Mouse (Mus musculus) layer of hippocampus, adult 9-11 months (tissue): ENCODE measurements around the gene Pou6f1.
"Not testable (repeated sequence)": the region's sequence is repeated elsewhere in the genome, so short reads cannot be mapped to it uniquely, and the experiment has no call there.

ENCODE experiments used
- DNase-seq: peaks from one replicate; pipeline ENCODE4 v3.0.0; 2022

Gene Pou6f1

GRCm38 (mm10) chr15:100574378-100574777 lies 25.4 kb downstream of the Pou6f1 start:
- no peak for DNase-seq

DNA sequence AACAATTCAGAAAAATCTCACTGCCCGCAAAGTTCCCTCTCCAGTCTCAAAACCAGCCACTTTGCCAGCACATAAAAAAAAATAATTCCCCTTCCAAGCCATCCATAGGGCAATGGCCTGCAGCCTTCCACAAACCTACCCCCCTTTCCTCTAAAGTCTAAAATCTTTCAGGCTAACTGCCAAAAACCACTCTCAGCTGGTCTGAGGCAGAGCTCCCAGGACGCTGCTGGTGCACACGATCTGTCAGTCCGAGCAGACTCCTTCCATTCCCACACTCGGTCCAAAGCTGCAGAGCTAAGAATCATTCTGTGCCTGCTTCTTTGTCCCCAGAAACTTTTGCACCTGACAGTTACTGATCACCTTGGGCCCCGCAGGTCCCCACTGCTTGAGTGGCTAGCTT lies 25.8 kb downstream of the Pou6f1 start:
- no peak for DNase-seq

- DNase-seq: no peak
These were observed 30.5 kb downstream of the Pou6f1 start for GRCm38 (mm10) chr15:100569239-100569638.

DNA sequence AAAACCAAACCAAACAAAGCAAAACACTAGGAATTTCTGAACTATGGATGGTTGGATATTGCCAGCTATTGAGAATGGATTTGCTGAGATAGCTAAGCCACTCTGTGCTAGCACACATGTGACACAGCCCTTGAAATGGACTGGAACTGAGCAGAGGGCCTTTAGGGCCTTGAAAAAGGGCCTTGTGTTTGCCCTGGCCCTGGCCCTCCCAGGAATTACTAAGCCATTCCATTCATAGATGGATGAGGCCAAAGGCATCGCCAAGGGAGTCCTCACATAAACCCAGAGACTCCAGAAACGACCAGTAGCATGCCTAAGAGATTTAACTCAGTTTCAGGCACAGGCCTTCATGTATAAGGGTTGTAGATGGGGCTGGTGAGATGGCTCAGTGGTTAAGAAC lies 33.3 kb downstream of the Pou6f1 start:
- DNase-seq: no peak

- no peak for DNase-seq
These were observed 41.9 kb downstream of the Pou6f1 start for GRCm38 (mm10) chr15:100557705-100558433.

GRCm38 (mm10) chr15:100556378-100556777 lies 43.4 kb downstream of the Pou6f1 start:
- DNase-seq: no peak

DNA sequence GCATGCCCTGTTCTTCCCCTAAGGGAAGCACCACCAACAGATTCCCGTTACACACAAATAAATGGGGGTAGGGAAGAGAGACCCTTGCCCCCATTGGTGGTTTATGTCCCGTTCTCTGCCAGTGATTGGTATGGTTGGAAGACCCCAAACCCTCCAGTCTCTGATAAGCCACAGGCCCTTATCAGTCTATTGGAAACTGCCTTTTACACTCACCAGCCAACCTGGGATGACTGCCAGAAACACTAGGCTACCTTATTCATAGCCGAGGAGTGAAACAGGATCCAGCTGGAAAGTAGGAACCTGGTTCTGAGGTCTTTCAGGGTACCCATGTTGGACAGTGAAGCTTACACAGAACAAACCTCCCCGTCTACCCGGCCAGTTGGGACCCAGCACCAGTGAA lies 43.8 kb downstream of the Pou6f1 start:
- no peak for DNase-seq

DNA sequence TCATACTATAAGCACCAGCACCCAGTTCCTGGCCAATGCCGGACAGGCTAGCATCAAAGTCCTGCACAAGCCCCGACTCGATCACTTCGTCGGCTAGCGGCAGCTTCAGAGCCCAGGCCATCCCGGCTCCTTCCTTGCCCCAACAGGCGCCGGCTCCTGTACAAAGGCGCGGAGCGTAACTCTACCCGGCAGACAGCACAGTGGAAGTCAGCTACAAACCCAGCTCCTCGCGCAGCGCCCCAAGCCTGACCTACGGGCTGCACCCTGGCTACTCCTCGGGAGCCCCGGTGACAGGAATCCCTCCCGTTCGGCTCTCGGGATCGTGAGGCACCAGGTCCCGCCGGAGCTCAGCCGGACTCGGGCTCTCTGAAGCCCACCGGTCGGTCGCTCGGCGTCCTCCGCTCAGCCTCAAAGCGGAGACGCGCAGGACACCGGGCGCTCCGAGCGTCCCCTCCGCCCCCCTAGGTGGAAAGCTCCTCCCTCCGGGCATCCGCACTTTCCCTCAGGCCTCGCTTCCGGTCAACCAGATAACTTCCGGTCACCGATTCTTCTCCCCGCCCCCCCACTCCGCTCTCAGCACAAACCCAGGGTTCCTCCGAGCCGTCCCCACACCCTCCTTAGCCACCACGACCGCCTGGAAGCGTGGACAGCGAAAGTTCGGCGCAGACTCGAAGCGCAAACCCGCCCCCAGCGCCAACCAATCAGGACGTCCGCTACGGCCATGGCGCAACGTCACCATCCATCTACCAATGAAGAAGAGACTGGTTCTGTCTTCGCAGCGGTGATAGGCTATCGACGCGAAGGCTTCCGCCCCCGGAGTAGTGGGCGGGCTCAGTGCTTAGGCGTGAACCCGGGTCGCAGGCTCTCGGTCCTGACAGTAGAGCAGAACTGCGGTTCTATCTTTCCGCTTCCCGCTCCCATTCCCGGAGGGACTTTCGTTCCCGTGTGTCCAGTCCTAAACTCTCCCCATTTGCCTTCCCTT lies 48.2 kb downstream of the Pou6f1 start, which contains the start of gene Tfcp2:
Gene Tfcp2 (minus strand): TSS at position 683 of the 982 bp plus-strand sequence.
- peak; percentile 99 for DNase-seq

- no peak for DNase-seq
These were observed 49.5 kb downstream of the Pou6f1 start for GRCm38 (mm10) chr15:100550280-100550679.

GRCm38 (mm10) chr15:100543651-100544030 lies 56.1 kb downstream of the Pou6f1 start:
- not testable (repeated sequence) for DNase-seq

- DNase-seq: not testable (repeated sequence)
These were observed 56.7 kb downstream of the Pou6f1 start for GRCm38 (mm10) chr15:100542876-100543650.

DNA sequence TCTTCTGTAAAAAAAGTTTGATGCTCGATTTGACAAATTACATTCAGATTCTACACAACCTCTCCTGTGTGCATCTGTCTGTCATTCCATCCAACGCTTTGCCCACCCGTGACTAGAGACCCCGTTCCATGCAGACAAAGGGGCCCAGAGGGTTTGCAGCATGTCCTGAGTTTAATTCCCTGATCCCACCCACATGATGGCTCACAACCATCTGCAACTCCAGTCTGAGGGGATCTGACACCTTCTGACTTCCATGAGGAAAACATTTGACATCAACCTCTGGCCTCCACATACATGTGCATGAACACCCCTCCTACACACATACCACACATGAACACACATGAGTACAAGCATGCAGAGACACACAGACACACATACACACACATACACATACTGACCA lies 58.4 kb downstream of the Pou6f1 start:
- DNase-seq: no peak

DNA sequence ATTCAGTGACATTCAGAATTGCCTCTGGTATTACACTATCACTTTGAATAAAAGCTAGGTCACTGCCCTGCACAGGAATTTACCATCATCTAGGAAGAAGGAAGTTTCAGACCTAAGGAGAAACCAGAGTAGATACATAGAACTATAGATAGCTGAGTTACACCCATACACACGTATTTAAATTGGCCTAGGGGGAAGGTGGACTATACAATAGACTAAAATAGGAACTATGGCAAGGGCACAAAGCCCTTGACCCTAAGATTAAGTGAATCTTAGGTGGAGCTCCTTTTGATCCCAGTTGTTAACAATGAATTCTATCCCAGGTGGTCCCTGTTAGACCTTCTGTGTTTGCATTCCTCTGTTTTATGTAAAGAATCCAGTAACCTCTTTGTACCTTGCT lies 58.8 kb downstream of the Pou6f1 start:
- DNase-seq: not testable (repeated sequence)

DNA sequence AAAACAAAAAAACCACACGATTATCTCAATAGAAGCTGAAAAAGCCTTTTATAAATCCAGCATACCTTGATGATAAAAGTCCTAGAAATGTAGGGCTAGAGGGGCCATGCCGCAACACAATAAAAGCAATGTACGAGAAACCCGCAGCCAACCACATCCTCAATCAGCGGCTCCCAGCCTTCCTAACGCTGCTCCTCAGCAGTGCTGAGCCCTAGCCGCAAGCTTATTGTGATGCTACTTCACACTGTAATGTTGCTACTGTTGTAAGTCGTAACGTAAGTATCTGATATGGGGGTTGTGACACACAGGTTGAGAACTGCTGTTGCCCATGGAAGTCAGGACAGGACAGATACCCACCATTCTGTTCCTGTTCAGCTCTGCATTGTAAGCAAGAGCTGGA lies 60.4 kb downstream of the Pou6f1 start:
- no peak for DNase-seq

DNA sequence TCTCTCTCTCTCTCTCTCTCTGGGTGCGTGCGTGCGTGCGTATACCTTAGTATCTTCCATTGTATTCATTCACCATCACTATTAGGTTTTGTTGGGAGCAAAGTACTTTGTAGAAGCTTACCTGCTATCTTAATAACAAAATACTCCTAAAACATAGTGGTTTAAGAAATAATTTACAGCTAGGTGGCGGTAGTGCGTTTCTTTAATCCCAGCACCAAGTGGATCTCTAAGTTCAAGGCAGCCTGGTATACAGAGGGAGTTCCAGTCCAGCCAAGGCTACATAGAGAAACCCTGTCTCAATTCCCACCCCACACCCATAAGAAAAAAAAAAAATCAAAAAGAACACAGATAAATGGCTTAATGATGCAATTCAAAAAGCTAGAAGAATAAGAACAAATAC lies 61.9 kb downstream of the Pou6f1 start:
- DNase-seq: no peak

DNA sequence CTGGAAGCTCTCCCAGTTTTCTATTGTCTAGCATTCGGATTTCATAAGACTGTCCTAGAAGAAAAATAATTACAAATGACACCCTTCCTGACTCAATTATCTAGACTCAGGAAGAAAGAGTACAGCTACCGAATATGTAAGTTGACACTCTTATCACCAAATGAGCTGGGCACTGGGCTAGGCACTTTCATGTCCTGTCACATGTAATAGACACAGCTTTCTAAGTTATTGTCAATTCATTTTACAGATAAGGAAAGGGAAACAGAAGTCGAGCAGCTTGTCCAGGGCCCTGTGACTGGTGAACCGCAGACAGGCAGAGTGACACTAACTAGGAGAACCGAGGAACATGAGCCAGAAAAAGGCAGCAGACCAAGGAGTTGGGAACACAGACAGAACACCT lies 71.9 kb downstream of the Pou6f1 start:
- no peak for DNase-seq

- no peak for DNase-seq
These were observed 74.4 kb downstream of the Pou6f1 start for GRCm38 (mm10) chr15:100525405-100525804.
